Mouse (Mus musculus): ENCODE results near the gene Abhd10.

DNA sequence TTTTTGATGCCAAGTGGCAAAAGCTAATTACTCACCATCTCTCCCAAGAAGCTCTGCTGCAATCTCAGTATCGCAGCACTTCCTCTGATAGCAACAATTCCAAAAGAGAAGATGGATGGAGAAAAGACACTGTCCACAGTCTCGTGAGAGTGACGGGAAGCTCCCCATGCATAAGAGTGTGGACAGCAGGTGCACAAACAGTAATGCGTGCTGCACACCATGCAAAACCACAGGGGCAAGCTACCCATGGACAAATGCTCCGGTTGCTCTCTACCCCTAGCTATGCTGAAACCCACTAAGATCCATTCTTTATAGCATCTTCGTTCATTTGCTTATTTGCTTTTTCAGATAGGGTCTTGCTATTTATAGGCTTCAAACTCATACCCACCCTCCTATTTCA, 28.2 kb upstream of the Abhd10 start:
- TF ChIP-seq CTCF (IDR thresholded peaks at IDR 0.05; ENCODE audit: low read depth, low read length) (no peak), GATA1 (IDR thresholded peaks at IDR 0.05; ENCODE audit: borderline replicate concordance, low read length) (no peak), TAL1 (conservative IDR thresholded peaks at IDR 0.05; ENCODE audit: low read depth, low read length) (no peak), GATA2 (IDR thresholded peaks at IDR 0.05; ENCODE audit: borderline replicate concordance, low read depth, low read length) (no peak), POLR2AphosphoS5 (IDR thresholded peaks at IDR 0.05; ENCODE audit: insufficient replicate concordance, low read depth, low read length) (no peak)

Measured in G1E (cell line).